Mouse (Mus musculus): Measurements from ENCODE around the gene Timp3.
A peak's percentile ranks its signal among the peaks of the same experiment; 100 is the strongest.

Timp3 gene

GRCm38 (mm10) chr10:86328691-86329090, 28.5 kb downstream of the Timp3 start:
- DNase-seq (ENCODE audit: low spot score): no peak

- no peak for DNase-seq (ENCODE audit: low spot score)
Observed at GRCm38 (mm10) chr10:86329241-86329882, 29.2 kb downstream of the Timp3 start.

- DNase-seq (ENCODE audit: low spot score): no peak
Observed at GRCm38 (mm10) chr10:86330993-86331680, 31.0 kb downstream of the Timp3 start.

- no peak for DNase-seq (ENCODE audit: low spot score)
Observed at GRCm38 (mm10) chr10:86331681-86332281, 31.6 kb downstream of the Timp3 start.

- no peak for DNase-seq (ENCODE audit: low spot score)
Observed at GRCm38 (mm10) chr10:86332942-86333341, 32.8 kb downstream of the Timp3 start.

- no peak for DNase-seq (ENCODE audit: low spot score)
Observed at GRCm38 (mm10) chr10:86334581-86334980, 34.4 kb downstream of the Timp3 start.

GRCm38 (mm10) chr10:86336506-86336905, 36.3 kb downstream of the Timp3 start:
- DNase-seq (ENCODE audit: low spot score): no peak

GRCm38 (mm10) chr10:86337239-86337638, 37.1 kb downstream of the Timp3 start:
- DNase-seq (ENCODE audit: low spot score): no peak

GRCm38 (mm10) chr10:86338121-86338715, 38.0 kb downstream of the Timp3 start:
- no peak for DNase-seq (ENCODE audit: low spot score)

- no peak for DNase-seq (ENCODE audit: low spot score)
Observed at GRCm38 (mm10) chr10:86339121-86339520, 38.9 kb downstream of the Timp3 start.

- DNase-seq (ENCODE audit: low spot score): peak; percentile 83
Observed at GRCm38 (mm10) chr10:86339649-86340379, 39.6 kb downstream of the Timp3 start.

- DNase-seq (ENCODE audit: low spot score): no peak
Observed at GRCm38 (mm10) chr10:86340421-86340820, 40.2 kb downstream of the Timp3 start.

GRCm38 (mm10) chr10:86340991-86341527, 40.9 kb downstream of the Timp3 start:
- DNase-seq (ENCODE audit: low spot score): no peak

GRCm38 (mm10) chr10:86341589-86341988, 41.4 kb downstream of the Timp3 start:
- no peak for DNase-seq (ENCODE audit: low spot score)

- no peak for DNase-seq (ENCODE audit: low spot score)
Observed at GRCm38 (mm10) chr10:86342151-86342550, 42.0 kb downstream of the Timp3 start.

GRCm38 (mm10) chr10:86342713-86343112, 42.5 kb downstream of the Timp3 start:
- DNase-seq (ENCODE audit: low spot score): no peak

- no peak for DNase-seq (ENCODE audit: low spot score)
Observed at GRCm38 (mm10) chr10:86343362-86343761, 43.2 kb downstream of the Timp3 start.

GRCm38 (mm10) chr10:86343931-86344330, 43.8 kb downstream of the Timp3 start:
- no peak for DNase-seq (ENCODE audit: low spot score)

GRCm38 (mm10) chr10:86344654-86345053, 44.5 kb downstream of the Timp3 start:
- DNase-seq (ENCODE audit: low spot score): no peak

- DNase-seq (ENCODE audit: low spot score): no peak
Observed at GRCm38 (mm10) chr10:86345645-86346044, 45.5 kb downstream of the Timp3 start.

- DNase-seq (ENCODE audit: low spot score): no peak
Observed at GRCm38 (mm10) chr10:86346235-86346840, 46.2 kb downstream of the Timp3 start.

- no peak for DNase-seq (ENCODE audit: low spot score)
Observed at GRCm38 (mm10) chr10:86351287-86351686, 51.1 kb downstream of the Timp3 start.

All from MN1 (cell line).